Mouse (Mus musculus) liver, embryonic 12.5 days (tissue): ENCODE measurements around the gene Acsl4. TPM values are rescaled to one million over a fixed set of nuclear protein-coding genes. Genes with fewer than 3 reads are reported as not detected.

Source experiments
- ATAC-seq: fragments of 200-750 bp; cut with Nextera tagmentation; 2 replicates; pipeline ENCODE4 v1.8.0; 2017; ENCODE audit warnings: moderate number of reproducible peaks, mild to moderate bottlenecking, moderate library complexity
- H3K27ac ChIP-seq: fragments of 300-500 bp; sonication (generic); 2 replicates; pipeline ENCODE4 v1.5.1; 2016; ENCODE audit warnings: mild to moderate bottlenecking
- H3K27me3 ChIP-seq: fragments of 300-500 bp; sonication (generic); replicated peaks from 2 replicates; pipeline ENCODE4 v1.6.1; 2016; ENCODE audit warnings: mild to moderate bottlenecking, moderate library complexity
- H3K36me3 ChIP-seq: fragments of 300-500 bp; sonication (generic); 2 replicates; pipeline ENCODE4 v1.6.1; 2016; ENCODE audit warnings: mild to moderate bottlenecking, moderate library complexity
- H3K4me1 ChIP-seq: fragments of 300-500 bp; sonication (generic); 2 replicates; pipeline ENCODE4 v1.6.1; 2016
- H3K4me2 ChIP-seq: fragments of 300-500 bp; sonication (generic); 2 replicates; pipeline ENCODE4 v1.6.1; 2016; ENCODE audit warnings: mild to moderate bottlenecking, moderate library complexity
- H3K4me3 ChIP-seq: fragments of 300-500 bp; sonication (generic); 2 replicates; pipeline ENCODE4 v1.5.1; 2016; ENCODE audit warnings: mild to moderate bottlenecking, moderate library complexity
- H3K9ac ChIP-seq: fragments of 300-500 bp; sonication (generic); 2 replicates; pipeline ENCODE4 v1.6.1; 2016; ENCODE audit warnings: mild to moderate bottlenecking, moderate library complexity
- H3K9me3 ChIP-seq: fragments of 300-500 bp; sonication (generic); replicated peaks from 2 replicates; pipeline ENCODE4 v1.6.1; 2016; ENCODE audit warnings: mild to moderate bottlenecking, moderate library complexity
- WGBS: fragments of 180-500 bp; shearing (Covaris S2); methylation state at CpG from one replicate; pipeline ENCODE4 v1.1.7; 2016; ENCODE audit not compliant: insufficient replicate concordance; 5-methylcytosine and 5-hydroxymethylcytosine counted together
- polyA plus RNA-seq: library from polyadenylated mRNA; unstranded; fragments of >200 nt; fragmentation: Nextera tagmentation; extraction: Ambion mirVana; gene quantifications from 2 replicates; pipeline ENCODE4 v1.2.1, GENCODE M21; 2016

Gene Acsl4
- polyA plus RNA-seq, 1 experiment from 2014 or later = 17.8 TPM

GRCm38 (mm10) chrX:142336207-142336606 is 54.1 kb downstream of the Acsl4 start:
- no peak overlapping the region for H3K9ac ChIP-seq
- H3K4me1 ChIP-seq = no peaks in the 10 kb centered on the region
- no peak overlapping the region for H3K4me3 ChIP-seq
- no peak overlapping the region for H3K27ac ChIP-seq
- 87% methylated on average over 6 of the region's 6 CpGs for WGBS
- H3K36me3 ChIP-seq = peaks cover 28% of the 10 kb centered on the region
- H3K27me3 ChIP-seq = no peaks in the 10 kb centered on the region
- ATAC-seq = no peak
- no peaks in the 10 kb centered on the region for H3K9me3 ChIP-seq
- no peak overlapping the region for H3K4me2 ChIP-seq

- no peaks in the 10 kb centered on the region for H3K27me3 ChIP-seq
- no peak for ATAC-seq
- 86% methylated on average over 5 of the region's 5 CpGs for WGBS
- H3K4me3 ChIP-seq = no peak overlapping the region
- no peak overlapping the region for H3K27ac ChIP-seq
- H3K9me3 ChIP-seq = no peaks in the 10 kb centered on the region
- no peaks in the 10 kb centered on the region for H3K4me1 ChIP-seq
- H3K4me2 ChIP-seq = no peak overlapping the region
- peaks cover 25% of the 10 kb centered on the region for H3K36me3 ChIP-seq
- H3K9ac ChIP-seq = no peak overlapping the region
Observed at GRCm38 (mm10) chrX:142335502-142335901, 54.8 kb downstream of the Acsl4 start.

GRCm38 (mm10) chrX:142325760-142326159 is 64.6 kb downstream of the Acsl4 start:
- no peak overlapping the region for H3K9ac ChIP-seq
- no peak overlapping the region for H3K27ac ChIP-seq
- H3K4me1 ChIP-seq = no peaks in the 10 kb centered on the region
- no peaks in the 10 kb centered on the region for H3K27me3 ChIP-seq
- WGBS = 83% methylated on average over 1 of the region's 2 CpGs
- no peak overlapping the region for H3K4me2 ChIP-seq
- ATAC-seq = no peak
- H3K4me3 ChIP-seq = no peak overlapping the region
- H3K9me3 ChIP-seq = no peaks in the 10 kb centered on the region
- H3K36me3 ChIP-seq = peaks cover 19% of the 10 kb centered on the region

GRCm38 (mm10) chrX:142316106-142316505 is 74.2 kb downstream of the Acsl4 start:
- Histone ChIP-seq H3K4me1 (no peaks in the 10 kb centered on the region), H3K4me3 (no peak overlapping the region), H3K4me2 (no peak overlapping the region), H3K36me3 (no peaks in the 10 kb centered on the region), H3K9me3 (no peaks in the 10 kb centered on the region), H3K27me3 (no peaks in the 10 kb centered on the region), H3K9ac (no peak overlapping the region), H3K27ac (no peak overlapping the region)
- 78% methylated on average over 9 of the region's 9 CpGs for WGBS
- ATAC-seq = no peak

DNA sequence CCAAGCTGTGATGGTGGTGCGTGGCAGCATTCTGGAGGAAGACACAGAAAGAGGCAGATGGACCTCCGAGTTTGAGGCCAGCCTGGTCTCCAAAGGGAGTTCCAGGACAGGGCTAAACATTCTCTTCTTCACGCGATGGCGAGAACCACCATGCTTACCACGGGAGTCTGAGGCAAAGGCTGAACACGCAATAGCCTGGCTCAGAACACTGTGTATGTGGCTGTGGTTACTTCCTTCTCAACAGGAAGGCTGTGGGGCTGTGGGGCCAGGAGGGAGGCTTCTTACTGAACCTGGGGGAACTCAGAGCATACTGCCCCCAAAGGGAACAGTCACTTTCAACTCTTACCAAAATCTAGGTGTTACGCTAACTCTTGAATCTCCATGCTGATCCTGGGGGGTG is 75.1 kb downstream of the Acsl4 start:
- no peak for ATAC-seq
- H3K9ac ChIP-seq = no peak overlapping the region
- H3K4me1 ChIP-seq = no peaks in the 10 kb centered on the region
- no peak overlapping the region for H3K4me3 ChIP-seq
- no peaks in the 10 kb centered on the region for H3K9me3 ChIP-seq
- no peak overlapping the region for H3K4me2 ChIP-seq
- H3K27ac ChIP-seq = no peak overlapping the region
- 54% methylated on average over 7 of the region's 8 CpGs for WGBS
- H3K27me3 ChIP-seq = no peaks in the 10 kb centered on the region
- no peaks in the 10 kb centered on the region for H3K36me3 ChIP-seq

- Histone ChIP-seq H3K4me3 (no peak overlapping the region), H3K27me3 (no peaks in the 10 kb centered on the region), H3K9me3 (no peaks in the 10 kb centered on the region), H3K27ac (no peak overlapping the region), H3K4me2 (no peak overlapping the region), H3K9ac (no peak overlapping the region), H3K4me1 (no peaks in the 10 kb centered on the region), H3K36me3 (no peaks in the 10 kb centered on the region)
- 41% methylated on average over 11 of the region's 11 CpGs for WGBS
- ATAC-seq = no peak
Observed at GRCm38 (mm10) chrX:142314307-142315024, 75.9 kb downstream of the Acsl4 start.

DNA sequence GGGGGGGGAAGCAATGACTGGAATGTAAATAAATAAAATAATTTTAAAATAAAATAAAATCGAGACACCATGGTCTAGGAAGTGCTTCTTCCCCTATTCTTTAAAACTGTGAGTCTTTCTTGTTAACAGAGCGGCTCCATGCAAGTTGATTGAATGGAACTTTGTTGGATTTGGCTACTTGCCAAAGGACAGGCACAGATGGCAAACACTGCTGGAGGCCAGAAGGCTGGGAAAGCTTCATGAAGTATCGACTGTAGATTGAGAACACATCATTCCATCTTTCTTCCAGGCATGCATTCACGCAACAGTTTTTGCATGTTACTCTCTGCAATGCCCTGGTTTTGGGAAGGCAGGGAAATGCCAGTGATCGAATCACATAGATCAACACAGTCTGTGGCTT is 79.9 kb downstream of the Acsl4 start:
- H3K36me3 ChIP-seq = no peaks in the 10 kb centered on the region
- H3K27ac ChIP-seq = no peak overlapping the region
- H3K9me3 ChIP-seq = no peaks in the 10 kb centered on the region
- ATAC-seq = no peak
- H3K4me1 ChIP-seq = no peaks in the 10 kb centered on the region
- WGBS = 65% methylated on average over 5 of the region's 5 CpGs
- H3K4me3 ChIP-seq = no peak overlapping the region
- H3K9ac ChIP-seq = no peak overlapping the region
- no peak overlapping the region for H3K4me2 ChIP-seq
- peaks cover 34% of the 10 kb centered on the region for H3K27me3 ChIP-seq

GRCm38 (mm10) chrX:142305869-142306581 is 84.3 kb downstream of the Acsl4 start, which contains the start of gene Kcne1l:
Kcne1l (minus strand) TSS chrX:142306294.
- H3K9me3 ChIP-seq = no peaks in the 10 kb centered on the region
- H3K9ac ChIP-seq = no peak within 1 kb of the TSS
- peak within 1 kb of the TSS; percentile 46 for H3K4me2 ChIP-seq
- H3K4me1 ChIP-seq = no peaks in the 10 kb centered on the region
- WGBS = 24% methylated on average over 32 of the region's 33 CpGs
- peak; percentile 21; the same call in 1 of the 2 replicates for ATAC-seq
- peaks cover 60% of the 10 kb centered on the region for H3K27me3 ChIP-seq
- no peak within 1 kb of the TSS for H3K27ac ChIP-seq
- H3K36me3 ChIP-seq = no peaks in the 10 kb centered on the region
- peak within 1 kb of the TSS; percentile 7; the same call in 1 of the 2 replicates for H3K4me3 ChIP-seq

DNA sequence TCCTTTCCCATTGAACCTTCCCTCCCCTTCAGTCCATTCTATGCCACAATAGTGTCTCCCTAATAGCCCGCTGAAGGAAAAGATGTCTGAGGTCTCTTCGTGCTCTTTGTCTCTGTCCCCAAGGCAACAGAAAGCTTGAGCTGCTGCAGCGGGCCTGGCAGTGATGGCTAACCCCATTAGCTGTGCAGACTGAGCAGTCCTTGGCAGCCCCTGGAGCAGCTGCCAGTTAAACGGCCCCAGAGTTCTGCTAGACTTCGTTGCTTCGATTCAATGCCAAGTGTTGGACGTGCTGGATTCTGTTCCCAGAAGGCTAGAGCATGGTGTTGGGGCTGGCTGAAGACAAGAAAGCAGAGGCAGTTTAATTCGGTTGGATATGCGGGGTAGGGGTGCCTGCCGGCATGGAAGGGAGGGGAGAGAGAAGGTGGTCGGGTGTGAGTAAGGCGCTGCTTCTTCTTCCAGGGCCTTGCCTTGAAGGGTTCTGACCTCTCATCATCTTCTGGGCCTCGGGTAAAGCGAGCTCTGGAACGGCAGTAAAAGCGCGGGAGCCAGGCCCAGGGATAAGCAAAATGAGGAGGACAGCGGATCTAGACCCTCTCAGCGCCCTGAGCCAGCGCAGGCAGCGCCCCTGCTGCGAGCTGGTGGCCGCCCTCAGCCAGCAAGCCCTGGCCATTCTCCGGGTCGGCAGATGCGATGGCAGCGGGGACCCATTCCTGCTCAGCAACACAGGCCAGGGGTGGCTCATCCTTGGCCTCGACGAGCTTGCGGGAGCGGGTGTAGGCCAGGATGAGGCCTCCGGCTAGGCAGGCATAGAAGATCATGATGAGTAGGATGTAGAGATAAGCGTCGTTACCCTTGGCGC is 85.1 kb downstream of the Acsl4 start:
- Histone ChIP-seq H3K9ac (no peak overlapping the region), H3K4me1 (no peaks in the 10 kb centered on the region), H3K4me3 (peak overlapping the region; percentile 7; the same call in 1 of the 2 replicates), H3K36me3 (no peaks in the 10 kb centered on the region), H3K9me3 (no peaks in the 10 kb centered on the region), H3K27me3 (peaks cover 60% of the 10 kb centered on the region), H3K27ac (no peak overlapping the region), H3K4me2 (peak overlapping the region; percentile 46)
- ATAC-seq = no peak
- 34% methylated on average over 29 of the region's 35 CpGs for WGBS

GRCm38 (mm10) chrX:142304592-142304991 is 85.7 kb downstream of the Acsl4 start:
- no peak for ATAC-seq
- H3K4me2 ChIP-seq = no peak overlapping the region

GRCm38 (mm10) chrX:142303456-142303855 is 86.9 kb downstream of the Acsl4 start:
- no peak overlapping the region for H3K4me3 ChIP-seq
- H3K4me2 ChIP-seq = no peak overlapping the region
- no peaks in the 10 kb centered on the region for H3K4me1 ChIP-seq
- no peak overlapping the region for H3K9ac ChIP-seq
- H3K36me3 ChIP-seq = no peaks in the 10 kb centered on the region
- no peak for ATAC-seq
- no peaks in the 10 kb centered on the region for H3K9me3 ChIP-seq
- 34% methylated on average over 2 of the region's 2 CpGs for WGBS
- H3K27me3 ChIP-seq = peaks cover 53% of the 10 kb centered on the region
- no peak overlapping the region for H3K27ac ChIP-seq

More at GRCm38 (mm10) chrX:142304592-142304991, 85.7 kb downstream of the Acsl4 start:
- no peaks in the 10 kb centered on the region for H3K4me1 ChIP-seq
- no peaks in the 10 kb centered on the region for H3K36me3 ChIP-seq
- H3K27me3 ChIP-seq = peaks cover 60% of the 10 kb centered on the region
- H3K4me3 ChIP-seq = no peak overlapping the region
- H3K27ac ChIP-seq = no peak overlapping the region
- no peak overlapping the region for H3K9ac ChIP-seq
- H3K9me3 ChIP-seq = no peaks in the 10 kb centered on the region

- Histone ChIP-seq H3K27ac (no peak overlapping the region), H3K4me3 (no peak overlapping the region), H3K9ac (no peak overlapping the region), H3K4me1 (no peaks in the 10 kb centered on the region), H3K4me2 (no peak overlapping the region), H3K36me3 (no peaks in the 10 kb centered on the region), H3K27me3 (no peaks in the 10 kb centered on the region), H3K9me3 (no peaks in the 10 kb centered on the region)
- no peak for ATAC-seq
- 34% methylated on average over 5 of the region's 5 CpGs for WGBS
Observed at GRCm38 (mm10) chrX:142285905-142286304, 104.4 kb downstream of the Acsl4 start.
